Mouse (Mus musculus) liver, embryonic 14.5 days (tissue): Measurements from ENCODE around the gene Rora.

Experiments used
- CTCF ChIP-seq: IDR thresholded peaks from 2 replicates; pipeline ENCODE4 v1.5.1; 2016; ENCODE audit warnings: antibody characterized with exemption, low read depth, control low read depth
- EP300 ChIP-seq: IDR thresholded peaks from 2 replicates; pipeline ENCODE4 v1.6.1; 2016; ENCODE audit warnings: antibody characterized with exemption, low read depth

DNA sequence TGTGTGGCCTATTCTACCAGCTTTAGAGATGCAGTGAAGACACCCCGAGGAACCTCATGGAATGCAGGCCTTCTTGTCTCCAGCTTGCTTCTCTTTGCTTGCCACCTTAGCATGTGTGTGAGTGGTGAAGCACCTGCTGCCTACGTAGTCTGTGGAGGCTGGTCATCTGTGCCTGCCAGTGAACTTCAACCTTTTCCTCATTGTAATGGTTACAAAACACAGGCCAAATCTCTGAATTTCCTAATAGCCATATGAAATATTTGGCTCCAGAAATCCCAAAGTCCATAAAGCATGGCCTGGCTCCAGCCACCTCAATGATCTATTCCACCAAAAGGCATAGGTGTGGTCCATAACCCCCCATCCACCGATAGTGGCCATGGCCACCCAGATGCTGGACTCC lies 631.4 kb downstream of the Rora start:
- TF ChIP-seq EP300 (no peak), CTCF (no peak)
